Mouse (Mus musculus) embryonic facial prominence, embryonic 11.5 days (tissue): ENCODE data around the gene Gm4763. TPM values are rescaled to one million over a fixed set of nuclear protein-coding genes. Genes with fewer than 3 reads are reported as not detected.
"Not testable (repeated sequence)": the region's sequence is repeated elsewhere in the genome, so short reads cannot be mapped to it uniquely, and the experiment has no call there.

ENCODE experiments used
- ATAC-seq: fragments of 200-750 bp; cut with Nextera tagmentation; replicated peaks from 2 replicates; pipeline ENCODE4 v1.8.0; 2017; ENCODE audit warnings: low read depth; ENCODE audit not compliant: insufficient number of reproducible peaks, low FRiP score, low TSS enrichment
- DNase-seq: peaks from one replicate; pipeline ENCODE4 v3.0.0-alpha.2; 2015; ENCODE audit warnings: low spot score
- H3K27ac ChIP-seq: fragments of 300-500 bp; sonication (generic); replicated peaks from 2 replicates; pipeline ENCODE4 v1.5.1; 2014; ENCODE audit warnings: mild to moderate bottlenecking, low read depth, low read length, control low read depth
- H3K27me3 ChIP-seq: fragments of 300-500 bp; sonication (generic); 2 replicates; pipeline ENCODE4 v1.6.1; 2014; ENCODE audit warnings: mild to moderate bottlenecking, low read length, moderate library complexity, mixed read lengths; ENCODE audit not compliant: control insufficient read depth, insufficient read depth
- H3K36me3 ChIP-seq: fragments of 300-500 bp; sonication (generic); replicated peaks from 2 replicates; pipeline ENCODE4 v1.6.1; 2014; ENCODE audit warnings: low read depth, mild to moderate bottlenecking, low read length, moderate library complexity, mixed read lengths; ENCODE audit not compliant: control insufficient read depth, insufficient read depth
- H3K4me1 ChIP-seq: fragments of 300-500 bp; sonication (generic); 2 replicates; pipeline ENCODE4 v1.6.1; 2014; ENCODE audit warnings: low read length, mixed read lengths; ENCODE audit not compliant: control insufficient read depth, insufficient read depth
- H3K4me2 ChIP-seq: fragments of 300-500 bp; sonication (generic); 2 replicates; pipeline ENCODE4 v1.6.1; 2014; ENCODE audit warnings: low read depth, mild to moderate bottlenecking, control low read depth, low read length, moderate library complexity
- H3K4me3 ChIP-seq: fragments of 300-500 bp; sonication (generic); 2 replicates; pipeline ENCODE4 v1.5.1; 2014; ENCODE audit warnings: low read depth, low read length, control low read depth
- H3K9ac ChIP-seq: fragments of 300-500 bp; sonication (generic); replicated peaks from 2 replicates; pipeline ENCODE4 v1.6.1; 2014; ENCODE audit warnings: mild to moderate bottlenecking, control low read depth, low read length
- H3K9me3 ChIP-seq: fragments of 300-500 bp; sonication (generic); replicated peaks from 2 replicates; pipeline ENCODE4 v1.6.1; 2016; ENCODE audit warnings: mild to moderate bottlenecking, low read length, inconsistent platforms, mixed read lengths; ENCODE audit not compliant: control insufficient read depth
- WGBS: fragments of 180-500 bp; shearing (Covaris S2); extraction: QIAGEN DNeasy Blood & Tissue Kit; methylation state at CpG from one replicate; pipeline ENCODE4 v1.1.7; 2014; 5-methylcytosine and 5-hydroxymethylcytosine counted together
- polyA plus RNA-seq: library from polyadenylated mRNA; unstranded; fragments of >200 nt; fragmentation: Nextera tagmentation; extraction: Ambion mirVana; gene quantifications from 2 replicates; pipeline ENCODE4 v1.2.1, GENCODE M21; 2014

Gene Gm4763
- polyA plus RNA-seq = not detected in 2 replicates

GRCm38 (mm10) chr7:24726808-24727207, at the start of gene Gm4763:
TSS of gene Gm4763 (minus strand) at chr7:24726908.
- H3K4me2 ChIP-seq, H3K4me3 ChIP-seq, ATAC-seq, H3K9ac ChIP-seq, DNase-seq, H3K27ac ChIP-seq, H3K4me1 ChIP-seq, H3K9me3 ChIP-seq, H3K36me3 ChIP-seq, H3K27me3 ChIP-seq: not testable (repeated sequence)
- 90% methylated on average over 11 of the region's 11 CpGs for WGBS

GRCm38 (mm10) chr7:24776145-24776544, 49.4 kb upstream of the Gm4763 start:
- Histone ChIP-seq H3K4me2 (no peak overlapping the region), H3K27ac (no peak overlapping the region), H3K4me1 (no peaks in the 10 kb centered on the region), H3K36me3 (no peaks in the 10 kb centered on the region), H3K9ac (no peak overlapping the region), H3K9me3 (no peaks in the 10 kb centered on the region), H3K27me3 (no peaks in the 10 kb centered on the region), H3K4me3 (no peak overlapping the region)
- DNase-seq (no peak), ATAC-seq (no peak)
- WGBS = 76% methylated on average over 2 of the region's 2 CpGs

GRCm38 (mm10) chr7:24773942-24774535, 47.3 kb upstream of the Gm4763 start:
- Histone ChIP-seq H3K9me3 (no peaks in the 10 kb centered on the region), H3K4me2 (no peak overlapping the region), H3K4me3 (no peak overlapping the region), H3K27ac (no peak overlapping the region), H3K36me3 (no peaks in the 10 kb centered on the region), H3K27me3 (no peaks in the 10 kb centered on the region), H3K9ac (no peak overlapping the region), H3K4me1 (no peaks in the 10 kb centered on the region)
- 58% methylated on average over 3 of the region's 3 CpGs for WGBS
- ATAC-seq = no peak
- no peak for DNase-seq

GRCm38 (mm10) chr7:24771361-24771760, 44.7 kb upstream of the Gm4763 start:
- Histone ChIP-seq H3K9me3 (no peaks in the 10 kb centered on the region), H3K4me1 (no peaks in the 10 kb centered on the region), H3K27ac (no peak overlapping the region), H3K36me3 (no peaks in the 10 kb centered on the region), H3K4me3 (no peak overlapping the region), H3K9ac (no peak overlapping the region), H3K27me3 (no peaks in the 10 kb centered on the region), H3K4me2 (no peak overlapping the region)
- no peak for ATAC-seq
- DNase-seq = no peak

GRCm38 (mm10) chr7:24762574-24762973, 35.9 kb upstream of the Gm4763 start:
- H3K27ac ChIP-seq = no peak overlapping the region
- no peaks in the 10 kb centered on the region for H3K36me3 ChIP-seq
- no peak overlapping the region for H3K4me2 ChIP-seq
- DNase-seq (no peak), ATAC-seq (no peak)
- no peaks in the 10 kb centered on the region for H3K9me3 ChIP-seq
- no peak overlapping the region for H3K4me3 ChIP-seq
- 88% methylated on average over 8 of the region's 8 CpGs for WGBS
- no peaks in the 10 kb centered on the region for H3K4me1 ChIP-seq
- H3K9ac ChIP-seq = no peak overlapping the region
- no peaks in the 10 kb centered on the region for H3K27me3 ChIP-seq

GRCm38 (mm10) chr7:24761161-24761560, 34.5 kb upstream of the Gm4763 start:
- Histone ChIP-seq H3K4me3 (no peak overlapping the region), H3K27ac (no peak overlapping the region), H3K4me1 (no peaks in the 10 kb centered on the region), H3K27me3 (no peaks in the 10 kb centered on the region), H3K9ac (no peak overlapping the region), H3K9me3 (no peaks in the 10 kb centered on the region), H3K4me2 (no peak overlapping the region), H3K36me3 (no peaks in the 10 kb centered on the region)
- DNase-seq (no peak), ATAC-seq (no peak)
- WGBS = 66% methylated on average over 6 of the region's 6 CpGs

GRCm38 (mm10) chr7:24760211-24760610, 33.5 kb upstream of the Gm4763 start, which contains the start of gene Cd177:
TSS of gene Cd177 (minus strand) at chr7:24760311.
- H3K27ac ChIP-seq = no peak within 1 kb of the TSS
- no peak within 1 kb of the TSS for H3K4me3 ChIP-seq
- DNase-seq (no peak), ATAC-seq (no peak)
- H3K9ac ChIP-seq = no peak within 1 kb of the TSS
- H3K9me3 ChIP-seq = no peaks in the 10 kb centered on the region
- H3K4me2 ChIP-seq = no peak within 1 kb of the TSS
- no peaks in the 10 kb centered on the region for H3K27me3 ChIP-seq
- WGBS = 76% methylated on average over 6 of the region's 6 CpGs
- no peaks in the 10 kb centered on the region for H3K4me1 ChIP-seq
- no peaks in the 10 kb centered on the region for H3K36me3 ChIP-seq

- DNase-seq (no peak), ATAC-seq (no peak)
- H3K27me3 ChIP-seq = no peaks in the 10 kb centered on the region
- no peak overlapping the region for H3K27ac ChIP-seq
- WGBS = 86% methylated on average over 1 of the region's 1 CpGs
- H3K9ac ChIP-seq = no peak overlapping the region
- no peaks in the 10 kb centered on the region for H3K9me3 ChIP-seq
- H3K4me3 ChIP-seq = no peak overlapping the region
- no peaks in the 10 kb centered on the region for H3K36me3 ChIP-seq
- H3K4me1 ChIP-seq = no peaks in the 10 kb centered on the region
- no peak overlapping the region for H3K4me2 ChIP-seq
These were observed 31.8 kb upstream of the Gm4763 start for GRCm38 (mm10) chr7:24758520-24758919.
